Comparison of ENCODE assay signal across 17 mouse cellular contexts in the genomic region with DNA sequence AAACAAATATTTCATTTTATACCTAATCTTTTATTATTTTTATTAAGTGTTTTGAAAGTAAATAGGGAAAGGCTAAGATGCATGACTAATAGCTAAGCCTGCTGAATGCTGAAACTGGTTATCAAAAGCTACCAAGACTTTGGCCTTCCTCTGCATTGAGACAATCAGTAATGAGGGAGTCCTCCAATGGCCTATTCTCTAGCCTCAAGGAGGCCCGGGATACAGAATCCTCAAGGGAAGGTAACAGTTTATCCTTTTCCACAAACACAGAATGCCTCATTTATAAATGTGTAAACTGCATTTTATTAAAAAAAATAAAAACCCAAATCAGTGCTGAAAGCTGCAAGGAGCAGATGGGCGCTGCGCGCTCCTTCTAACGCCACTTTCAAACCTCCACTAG. TPM values are rescaled to one million over a fixed set of nuclear protein-coding genes. Genes with fewer than 3 reads are reported as not detected.
"Had no signal": no experiment of that assay in that cellular context is flagged by ENCODE, and none has a peak within 500 bp of the region (broad histone marks: within the 10 kb centered on the region; RNA-seq: fewer than 3 reads in every experiment).

No protein-coding gene starts in this region.

- H3K27ac ChIP-seq: layer of hippocampus, adult 2 months; limb, embryonic 13.5 days; liver, embryonic 14.5 days; neural tube, embryonic 13.5 days had no signal

- H3K9ac ChIP-seq: limb, embryonic 13.5 days; liver, embryonic 14.5 days; neural tube, embryonic 13.5 days had no signal

- H3K4me1 ChIP-seq: limb, embryonic 13.5 days; neural tube, embryonic 13.5 days had no signal

- DNase-seq: kidney, adult 8-10 months; kidney, postnatal 25 days; left cerebral cortex, postnatal 4 days; lung, adult 18-20 months; retina, postnatal 1 day; right cerebral cortex, postnatal 4 days; spleen, adult 18-20 months; thymus, adult 18-20 months; thymus, postnatal 14 days had no signal

- H3K4me3 ChIP-seq: layer of hippocampus, adult 2 months; limb, embryonic 13.5 days; neural tube, embryonic 13.5 days had no signal

- H3K27me3 ChIP-seq: limb, embryonic 13.5 days; neural tube, embryonic 13.5 days had no signal

- H3K4me2 ChIP-seq: limb, embryonic 13.5 days; neural tube, embryonic 13.5 days had no signal

- H3K9me3 ChIP-seq: limb, embryonic 13.5 days; neural tube, embryonic 13.5 days had no signal

- ATAC-seq: intestine, postnatal 0 days had no signal

RNA-seq across cellular contexts. Expression of a gene that starts 54.8 kb away (rescaled TPM):
- total RNA-seq: liver, adult 2 months; megakaryocyte-erythroid progenitor cell, adult 5-6 weeks had no signal
- polyA plus RNA-seq: intestine, postnatal 0 days; kidney, embryonic 16.5 days; liver, adult 2 months; liver, embryonic 14.5 days; neural tube, embryonic 13.5 days had no signal
